In genomic region chr7:30456911-30457628, GRCm38 (mm10) we compare ENCODE assay signal across 10 mouse cellular contexts. TPM values are rescaled to one million over a fixed set of nuclear protein-coding genes. Genes with fewer than 3 reads are reported as not detected.
DNase-seq lines count a peak whose midpoint lies in the region; ATAC-seq and TF ChIP-seq lines count a peak whose summit lies in the region.
"Had no signal": no experiment of that assay in that cellular context is flagged by ENCODE, and none has a peak within 500 bp of the region (broad histone marks: within the 10 kb centered on the region; RNA-seq: fewer than 3 reads in every experiment).

No protein-coding gene starts in this region.

- intact Hi-C loops in gastrocnemius, postnatal 14 days (cut with DNase I; ENCODE audit: low total_unique reads): no loop called here

- DNase-seq in cerebellum, adult 2 months: no peak
- DNase-seq in cerebellum, adult 18-20 months: no peak
- no peak for DNase-seq in lung, embryonic 14.5 days
- no peak for DNase-seq in lung, postnatal 36 days
- no peak for DNase-seq in thymus, postnatal 36 days
- DNase-seq in yolk sac, embryonic 10.5 days (ENCODE audit: low spot score): no peak
- DNase-seq in gastrocnemius, postnatal 14 days: no peak
- DNase-seq: adrenal gland, adult 8-10 months had no signal

- no peak overlapping the region for H3K27ac ChIP-seq in cerebellum, adult 2 months (ENCODE audit: insufficient read depth, low read length)
- no peak overlapping the region for H3K27ac ChIP-seq in lung, embryonic 14.5 days (ENCODE audit: low read depth)
- no peak overlapping the region for H3K27ac ChIP-seq in limb, embryonic 13.5 days

- TF ChIP-seq CTCF in cerebellum, adult 2 months (IDR thresholded peaks at IDR 0.05; ENCODE audit: borderline replicate concordance, insufficient read depth, low read depth, low read length): no peak
- TF ChIP-seq CTCF in lung, embryonic 14.5 days (IDR thresholded peaks at IDR 0.05; ENCODE audit: low read depth): no peak

- no peak overlapping the region for H3K9ac ChIP-seq in lung, embryonic 14.5 days
- H3K9ac ChIP-seq in limb, embryonic 13.5 days: 0 out of 2 replicates have a peak overlapping the region, but pooled peaks have one; percentile 5

- peak overlapping the region; percentile 11; the same call in 1 of the 2 replicates for H3K4me2 ChIP-seq in lung, embryonic 14.5 days
- peak overlapping the region; percentile 45 for H3K4me2 ChIP-seq in limb, embryonic 13.5 days (replicated peaks)

- H3K9me3 ChIP-seq in lung, embryonic 14.5 days (ENCODE audit: low read depth, low read length): no peaks in the 10 kb centered on the region
- H3K9me3 ChIP-seq in limb, embryonic 13.5 days: no peaks in the 10 kb centered on the region

- no peaks in the 10 kb centered on the region for H3K36me3 ChIP-seq in lung, embryonic 14.5 days (ENCODE audit: insufficient read depth)
- no peaks in the 10 kb centered on the region for H3K36me3 ChIP-seq in limb, embryonic 13.5 days

- under 1% methylated on average over 31 of the region's 31 CpGs for WGBS in cerebellum, adult 2 months
- 1% methylated on average over 31 of the region's 31 CpGs for WGBS in lung, embryonic 14.5 days
- 1% methylated on average over 31 of the region's 31 CpGs for WGBS in limb, embryonic 13.5 days

- H3K4me3 ChIP-seq in cerebellum, adult 2 months (replicated peaks; ENCODE audit: insufficient read depth, low read depth, low read length): peak overlapping the region; percentile 45
- 0 out of 2 replicates have a peak overlapping the region, but pooled peaks have one; percentile 2 for H3K4me3 ChIP-seq in lung, embryonic 14.5 days (ENCODE audit: low read depth, low read length)
- peak overlapping the region; percentile 20 for H3K4me3 ChIP-seq in limb, embryonic 13.5 days

- no peak for TF ChIP-seq POLR2A in cerebellum, adult 2 months (IDR thresholded peaks at IDR 0.05; ENCODE audit: borderline replicate concordance, insufficient read depth, low read length)

- no peak for ATAC-seq in lung, embryonic 14.5 days (ENCODE audit: insufficient read depth)
- no peak for ATAC-seq in limb, embryonic 13.5 days (ENCODE audit: low FRiP score, low read depth)

- H3K27me3 ChIP-seq in cerebellum, adult 2 months (ENCODE audit: control insufficient read depth, insufficient read depth, low read length): peaks cover 2% of the 10 kb centered on the region; the same call in 1 of the 2 replicates
- peaks cover 93% of the 10 kb centered on the region for H3K27me3 ChIP-seq in lung, embryonic 14.5 days (ENCODE audit: insufficient read depth, low read length)
- peaks cover 100% of the 10 kb centered on the region for H3K27me3 ChIP-seq in limb, embryonic 13.5 days

- H3K4me1 ChIP-seq in cerebellum, adult 2 months (ENCODE audit: control insufficient read depth, insufficient read depth, low read length): peaks cover 4% of the 10 kb centered on the region
- H3K4me1 ChIP-seq in lung, embryonic 14.5 days (ENCODE audit: insufficient read depth): no peaks in the 10 kb centered on the region
- H3K4me1 ChIP-seq in limb, embryonic 13.5 days: peaks cover 21% of the 10 kb centered on the region

RNA-seq across cellular contexts. Expression of gene Kirrel2, which starts 0.4 kb away (rescaled TPM):
- 2.7 TPM in 2 replicates for polyA plus RNA-seq in cerebellum, adult 2 months (2012; rRNA removed)
- not detected in 2 replicates for polyA plus RNA-seq in lung, embryonic 14.5 days (2014; fragmentation: Nextera tagmentation; extraction: Ambion mirVana)
- 0.20 and 0.23 TPM in 2 replicates for polyA plus RNA-seq in limb, embryonic 13.5 days (2015; fragmentation: Nextera tagmentation; extraction: Ambion mirVana)
- not detected for total RNA-seq in gastrocnemius, postnatal 14 days (2021)
- total RNA-seq: adrenal gland, adult 8-10 months had no signal
- polyA plus RNA-seq: urinary bladder, adult 2 months had no signal

RNA-seq across cellular contexts. Expression of gene Nphs1, which starts 1.0 kb away (rescaled TPM):
- polyA plus RNA-seq in cerebellum, adult 2 months (2012; rRNA removed): 0.43 and 0.56 TPM in 2 replicates
- polyA plus RNA-seq in lung, embryonic 14.5 days (2014; fragmentation: Nextera tagmentation; extraction: Ambion mirVana): 0.19 TPM in 1 of 2 replicates, not detected in the other
- polyA plus RNA-seq in limb, embryonic 13.5 days (2015; fragmentation: Nextera tagmentation; extraction: Ambion mirVana): 0.09 TPM in 2 replicates
- total RNA-seq in gastrocnemius, postnatal 14 days (2021): not detected
- total RNA-seq: adrenal gland, adult 8-10 months had no signal
- polyA plus RNA-seq: urinary bladder, adult 2 months had no signal

RNA-seq across cellular contexts. Expression of gene Aplp1, which starts 11.7 kb away (rescaled TPM):
- 782 and 892 TPM in 2 replicates for polyA plus RNA-seq in cerebellum, adult 2 months (2012; rRNA removed)
- polyA plus RNA-seq in lung, embryonic 14.5 days (2014; fragmentation: Nextera tagmentation; extraction: Ambion mirVana): 22.3 and 22.6 TPM in 2 replicates
- 38.4 and 44.2 TPM in 2 replicates for polyA plus RNA-seq in limb, embryonic 13.5 days (2015; fragmentation: Nextera tagmentation; extraction: Ambion mirVana)
- total RNA-seq in gastrocnemius, postnatal 14 days (2021): 1 to 10 TPM; 1.9 to 2.3 TPM

RNA-seq across cellular contexts. Expression of gene Nfkbid, which starts 35.5 kb away (rescaled TPM):
- polyA plus RNA-seq in cerebellum, adult 2 months (2012; rRNA removed): 5.1 and 5.4 TPM in 2 replicates
- 1.7 and 2.0 TPM in 2 replicates for polyA plus RNA-seq in lung, embryonic 14.5 days (2014; fragmentation: Nextera tagmentation; extraction: Ambion mirVana)
- polyA plus RNA-seq in limb, embryonic 13.5 days (2015; fragmentation: Nextera tagmentation; extraction: Ambion mirVana): 1.3 and 2.0 TPM in 2 replicates
- total RNA-seq in gastrocnemius, postnatal 14 days (2021): under 1 TPM; 0.21 to 0.33 TPM

RNA-seq across cellular contexts. Expression of gene Prodh2, which starts 36.4 kb away (rescaled TPM):
- polyA plus RNA-seq in cerebellum, adult 2 months (2012; rRNA removed): not detected in 2 replicates
- polyA plus RNA-seq in lung, embryonic 14.5 days (2014; fragmentation: Nextera tagmentation; extraction: Ambion mirVana): not detected in 2 replicates
- polyA plus RNA-seq in limb, embryonic 13.5 days (2015; fragmentation: Nextera tagmentation; extraction: Ambion mirVana): 0.32 TPM in 1 of 2 replicates, not detected in the other
- total RNA-seq in gastrocnemius, postnatal 14 days (2021): not detected
- polyA plus RNA-seq: urinary bladder, adult 2 months had no signal

Comparison
In these comparisons a context has a peak if more than half of its experiments do, and no peak if none do; other contexts are left out.
1. RNA of gene Aplp1, which starts 11.7 kb away (polyA plus RNA-seq): 782 to 892 TPM in cerebellum, adult 2 months; 38.4 to 44.2 TPM in limb, embryonic 13.5 days and 22.3 to 22.6 TPM in lung, embryonic 14.5 days; every median in the first group is over 10 times any median in the second.
2. Peak in every context shown above with its lines, with median percentiles within 50 percentile points of each other: H3K4me3 ChIP-seq.